Mouse (Mus musculus): ENCODE measurements around the gene Isca2.

Gene Isca2

DNA sequence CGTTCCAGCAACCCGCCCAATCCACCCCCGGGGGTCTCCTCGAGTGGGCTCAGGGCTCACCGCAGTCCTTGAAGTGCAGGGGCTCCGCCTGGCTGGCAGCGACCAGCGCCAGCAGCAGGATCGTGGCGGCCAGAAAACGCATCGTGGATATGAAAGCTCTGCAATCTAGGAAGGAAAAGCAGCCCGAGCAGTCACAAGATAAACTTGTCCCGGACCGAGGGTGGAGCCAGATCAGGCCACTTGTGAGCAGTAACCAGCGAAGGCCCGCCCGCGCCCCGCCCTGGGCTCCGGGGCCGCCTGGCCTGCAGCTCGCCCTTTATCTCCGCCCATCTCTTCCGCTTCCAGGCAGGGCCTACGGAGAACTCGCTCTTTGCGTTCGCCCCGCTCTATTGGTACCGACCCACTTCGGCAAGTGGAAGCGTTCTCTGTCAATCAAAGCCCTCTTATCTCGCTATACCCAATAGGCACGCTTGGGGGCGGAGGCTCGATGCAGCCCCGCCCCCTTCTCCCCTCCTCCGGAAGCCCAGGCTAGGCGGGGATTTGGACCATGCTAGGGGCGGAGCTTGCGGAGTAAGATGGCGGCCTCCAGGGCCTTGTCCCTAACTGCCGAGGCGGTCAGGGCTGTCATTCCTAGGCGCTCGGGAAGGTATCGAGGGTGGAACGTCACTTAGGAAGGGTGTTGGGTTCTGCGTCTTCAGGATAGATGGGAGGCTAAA, at the start of gene Isca2, which contains the start of gene Npc2:
Gene Isca2, plus strand, starts transcription at position 526 of the 716 bp plus-strand sequence.
Gene Npc2, minus strand, starts transcription at position 427 of the 716 bp plus-strand sequence.
- TF ChIP-seq CTCF (conservative IDR thresholded peaks at IDR 0.05; ENCODE audit: low read length) (no peak), POU5F1 (IDR thresholded peaks at IDR 0.05; ENCODE audit: borderline replicate concordance, low read length) (no peak), NANOG (IDR thresholded peaks at IDR 0.05; ENCODE audit: borderline replicate concordance, low read length) (no peak)
- peaks cover 44% of the 10 kb centered on the region for H3K36me3 ChIP-seq (ENCODE audit: insufficient read depth, low read length)
- no peaks in the 10 kb centered on the region for H3K9me3 ChIP-seq (ENCODE audit: low read length)
- no peaks in the 10 kb centered on the region for H3K27me3 ChIP-seq (ENCODE audit: insufficient read depth, low read length)
- H3K4me1 ChIP-seq (replicated peaks; ENCODE audit: low read depth, low read length) = peaks cover 56% of the 10 kb centered on the region
- H3K4me3 ChIP-seq (replicated peaks; ENCODE audit: low read length) = peak within 1 kb of the TSS; percentile 97

- H3K4me3 ChIP-seq (replicated peaks; ENCODE audit: low read length) = no peak overlapping the region
- H3K4me1 ChIP-seq (replicated peaks; ENCODE audit: low read depth, low read length) = peaks cover 36% of the 10 kb centered on the region
- TF ChIP-seq CTCF (conservative IDR thresholded peaks at IDR 0.05; ENCODE audit: low read length) (no peak), NANOG (IDR thresholded peaks at IDR 0.05; ENCODE audit: borderline replicate concordance, low read length) (no peak), POU5F1 (IDR thresholded peaks at IDR 0.05; ENCODE audit: borderline replicate concordance, low read length) (no peak)
- no peaks in the 10 kb centered on the region for H3K36me3 ChIP-seq (ENCODE audit: insufficient read depth, low read length)
- H3K27me3 ChIP-seq (ENCODE audit: insufficient read depth, low read length) = peaks cover 4% of the 10 kb centered on the region; the same call in 1 of the 2 replicates
- no peaks in the 10 kb centered on the region for H3K9me3 ChIP-seq (ENCODE audit: low read length)
Observed at GRCm38 (mm10) chr12:84726391-84726790, 46.7 kb upstream of the Isca2 start.

GRCm38 (mm10) chr12:84726986-84727385, 46.1 kb upstream of the Isca2 start:
- no peaks in the 10 kb centered on the region for H3K9me3 ChIP-seq (ENCODE audit: low read length)
- TF ChIP-seq CTCF (conservative IDR thresholded peaks at IDR 0.05; ENCODE audit: low read length) = no peak
- no peak for TF ChIP-seq POU5F1 (IDR thresholded peaks at IDR 0.05; ENCODE audit: borderline replicate concordance, low read length)
- no peak for TF ChIP-seq NANOG (IDR thresholded peaks at IDR 0.05; ENCODE audit: borderline replicate concordance, low read length)
- H3K27me3 ChIP-seq (ENCODE audit: insufficient read depth, low read length) = peaks cover 4% of the 10 kb centered on the region; the same call in 1 of the 2 replicates
- no peak overlapping the region for H3K4me3 ChIP-seq (replicated peaks; ENCODE audit: low read length)
- no peaks in the 10 kb centered on the region for H3K36me3 ChIP-seq (ENCODE audit: insufficient read depth, low read length)
- peaks cover 36% of the 10 kb centered on the region for H3K4me1 ChIP-seq (replicated peaks; ENCODE audit: low read depth, low read length)

- H3K4me1 ChIP-seq (replicated peaks; ENCODE audit: low read depth, low read length) = peaks cover 36% of the 10 kb centered on the region
- no peaks in the 10 kb centered on the region for H3K36me3 ChIP-seq (ENCODE audit: insufficient read depth, low read length)
- H3K27me3 ChIP-seq (ENCODE audit: insufficient read depth, low read length) = peaks cover 4% of the 10 kb centered on the region; the same call in 1 of the 2 replicates
- H3K9me3 ChIP-seq (ENCODE audit: low read length) = peaks cover under 1% of the 10 kb centered on the region; the same call in 1 of the 2 replicates
- TF ChIP-seq POU5F1 (IDR thresholded peaks at IDR 0.05; ENCODE audit: borderline replicate concordance, low read length) (no peak), CTCF (conservative IDR thresholded peaks at IDR 0.05; ENCODE audit: low read length) (no peak), NANOG (IDR thresholded peaks at IDR 0.05; ENCODE audit: borderline replicate concordance, low read length) (no peak)
- H3K4me3 ChIP-seq (replicated peaks; ENCODE audit: low read length) = no peak overlapping the region
Observed at GRCm38 (mm10) chr12:84727434-84727833, 45.6 kb upstream of the Isca2 start.

DNA sequence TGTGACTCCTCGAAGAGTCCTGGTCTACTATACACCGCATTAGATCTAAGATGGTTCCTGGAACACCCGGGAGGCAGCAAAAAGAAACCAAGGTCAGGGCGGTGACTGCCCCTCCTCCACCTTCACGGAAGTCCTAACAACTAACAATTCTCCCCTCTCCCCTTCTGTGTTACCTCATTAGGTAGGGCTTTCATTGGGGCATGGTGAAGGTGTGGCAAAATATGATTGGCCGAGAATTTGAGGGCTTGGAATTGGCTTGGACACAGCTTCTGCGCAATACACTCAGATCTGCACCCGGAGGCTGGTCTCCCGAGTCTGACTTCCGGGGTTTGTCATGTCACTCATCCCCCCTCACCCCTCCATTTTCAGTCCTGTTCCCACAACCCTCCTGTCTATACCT, 44.6 kb upstream of the Isca2 start:
- Histone ChIP-seq H3K9me3 (ENCODE audit: low read length) (peaks cover 11% of the 10 kb centered on the region), H3K36me3 (ENCODE audit: insufficient read depth, low read length) (no peaks in the 10 kb centered on the region), H3K4me3 (replicated peaks; ENCODE audit: low read length) (peak overlapping the region; percentile 65), H3K4me1 (replicated peaks; ENCODE audit: low read depth, low read length) (peaks cover 39% of the 10 kb centered on the region), H3K27me3 (ENCODE audit: insufficient read depth, low read length) (peaks cover 9% of the 10 kb centered on the region)
- TF ChIP-seq NANOG (IDR thresholded peaks at IDR 0.05; ENCODE audit: borderline replicate concordance, low read length) (no peak; the same call in 1 of the 2 replicates), CTCF (conservative IDR thresholded peaks at IDR 0.05; ENCODE audit: low read length) (no peak), POU5F1 (IDR thresholded peaks at IDR 0.05; ENCODE audit: borderline replicate concordance, low read length) (no peak)

DNA sequence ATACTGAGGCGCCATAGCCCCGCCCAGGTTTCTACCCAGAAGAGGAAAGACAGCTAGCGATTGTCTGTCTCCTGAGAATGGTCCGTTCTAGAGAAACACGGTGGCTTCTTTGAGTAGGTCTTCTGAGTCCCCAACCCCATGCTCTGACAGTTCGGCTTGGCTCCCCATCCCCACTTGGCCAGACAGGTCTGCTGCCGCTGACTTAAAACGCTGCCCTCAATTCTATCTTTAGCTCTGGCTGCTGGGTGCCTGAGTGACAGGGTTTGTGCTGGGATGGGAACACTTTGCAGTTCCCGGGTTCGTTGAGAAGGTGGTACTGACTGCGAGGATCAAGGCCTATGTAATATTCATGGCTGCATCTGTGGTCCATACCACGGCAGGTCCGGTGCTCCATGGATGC, 39.7 kb upstream of the Isca2 start:
- Histone ChIP-seq H3K27me3 (ENCODE audit: insufficient read depth, low read length) (peaks cover 26% of the 10 kb centered on the region), H3K36me3 (ENCODE audit: insufficient read depth, low read length) (no peaks in the 10 kb centered on the region), H3K4me3 (replicated peaks; ENCODE audit: low read length) (no peak overlapping the region), H3K9me3 (ENCODE audit: low read length) (peaks cover 11% of the 10 kb centered on the region), H3K4me1 (replicated peaks; ENCODE audit: low read depth, low read length) (peaks cover 17% of the 10 kb centered on the region)
- TF ChIP-seq CTCF (conservative IDR thresholded peaks at IDR 0.05; ENCODE audit: low read length) (no peak), POU5F1 (IDR thresholded peaks at IDR 0.05; ENCODE audit: borderline replicate concordance, low read length) (no peak), NANOG (IDR thresholded peaks at IDR 0.05; ENCODE audit: borderline replicate concordance, low read length) (no peak)

DNA sequence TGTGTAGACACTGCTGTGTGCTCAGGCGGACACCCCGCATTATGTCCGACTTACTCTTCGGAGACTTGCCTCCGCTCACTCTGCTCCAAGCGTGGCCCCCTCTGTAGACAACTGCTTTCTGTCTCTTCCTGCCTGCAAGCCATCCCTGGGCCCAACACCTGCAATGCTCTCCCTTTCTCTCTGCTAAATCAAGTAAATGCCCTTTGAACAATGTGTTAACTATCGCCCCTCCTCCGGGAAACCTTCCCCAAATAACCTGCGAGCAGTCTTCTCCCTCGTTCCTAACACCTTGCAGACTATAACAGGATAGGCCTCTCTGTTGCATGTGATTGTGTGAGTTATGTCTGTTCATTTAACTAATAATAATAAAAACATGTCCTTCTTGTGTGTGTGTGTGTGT, 29.6 kb upstream of the Isca2 start:
- TF ChIP-seq POU5F1 (IDR thresholded peaks at IDR 0.05; ENCODE audit: borderline replicate concordance, low read length) = no peak
- no peak for TF ChIP-seq NANOG (IDR thresholded peaks at IDR 0.05; ENCODE audit: borderline replicate concordance, low read length)
- TF ChIP-seq CTCF (conservative IDR thresholded peaks at IDR 0.05; ENCODE audit: low read length) = no peak
- Histone ChIP-seq H3K27me3 (ENCODE audit: insufficient read depth, low read length) (peaks cover 10% of the 10 kb centered on the region), H3K9me3 (ENCODE audit: low read length) (no peaks in the 10 kb centered on the region), H3K4me1 (replicated peaks; ENCODE audit: low read depth, low read length) (peaks cover 11% of the 10 kb centered on the region; the same call in 1 of the 2 replicates), H3K36me3 (ENCODE audit: insufficient read depth, low read length) (no peaks in the 10 kb centered on the region), H3K4me3 (replicated peaks; ENCODE audit: low read length) (no peak overlapping the region)

DNA sequence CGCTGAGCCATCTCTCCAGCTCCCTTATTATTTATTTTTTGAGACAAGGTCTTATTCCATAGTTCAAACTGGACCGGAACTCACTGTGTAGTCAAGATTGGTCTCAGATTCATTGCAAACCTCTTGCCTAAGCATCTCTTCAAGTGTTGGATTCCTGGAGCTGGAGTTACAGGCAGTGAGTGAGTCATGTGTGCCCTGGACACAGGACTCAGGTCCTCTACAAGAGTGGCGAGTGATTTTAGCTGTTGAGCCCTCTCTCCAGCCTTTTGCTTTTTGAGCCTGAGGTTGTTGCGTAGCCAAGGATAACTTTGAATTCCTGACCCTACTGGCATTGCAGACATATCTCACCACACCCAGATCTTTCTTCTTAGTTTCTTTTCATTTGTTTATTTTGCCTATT, 27.4 kb upstream of the Isca2 start:
- peaks cover 11% of the 10 kb centered on the region; the same call in 1 of the 2 replicates for H3K4me1 ChIP-seq (replicated peaks; ENCODE audit: low read depth, low read length)
- TF ChIP-seq CTCF (conservative IDR thresholded peaks at IDR 0.05; ENCODE audit: low read length) (no peak), NANOG (IDR thresholded peaks at IDR 0.05; ENCODE audit: borderline replicate concordance, low read length) (no peak), POU5F1 (IDR thresholded peaks at IDR 0.05; ENCODE audit: borderline replicate concordance, low read length) (no peak)
- no peaks in the 10 kb centered on the region for H3K9me3 ChIP-seq (ENCODE audit: low read length)
- H3K4me3 ChIP-seq (replicated peaks; ENCODE audit: low read length) = no peak overlapping the region
- H3K36me3 ChIP-seq (ENCODE audit: insufficient read depth, low read length) = no peaks in the 10 kb centered on the region
- peaks cover 10% of the 10 kb centered on the region for H3K27me3 ChIP-seq (ENCODE audit: insufficient read depth, low read length)

All from E14TG2a.4 (cell line).